Mouse (Mus musculus) ovary, adult 18-20 months (tissue): ENCODE measurements around the gene Bbip1.

ENCODE experiments used
- DNase-seq: peaks from one replicate; pipeline ENCODE4 v3.0.0; 2022; ENCODE audit warnings: low spot score, mixed read lengths

The Bbip1 gene

DNA sequence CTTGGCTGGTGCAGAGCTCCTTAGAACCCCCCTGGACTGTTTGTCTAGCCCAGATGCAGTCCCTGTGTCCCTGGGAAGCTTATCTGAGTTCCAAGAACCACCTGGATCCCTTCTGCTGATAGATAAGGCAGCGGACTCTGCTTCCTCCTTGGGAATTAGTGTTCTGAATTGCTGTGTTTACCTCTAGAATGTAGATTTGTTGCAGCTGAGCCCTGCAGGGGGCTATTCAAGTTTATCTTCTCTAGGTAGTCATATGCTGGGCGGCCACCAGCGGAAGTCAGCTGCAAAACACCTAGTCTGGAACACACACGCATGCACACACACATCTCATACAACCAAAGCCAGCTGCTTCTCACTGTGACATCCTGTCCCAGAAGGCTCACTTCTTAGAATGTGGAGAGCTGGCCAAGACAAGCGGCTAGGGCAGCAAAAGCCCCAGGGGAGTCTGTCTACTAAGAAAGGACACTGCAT lies 53.6 kb downstream of the Bbip1 start:
- no peak for DNase-seq

GRCm38 (mm10) chr19:53890274-53890673 lies 54.2 kb downstream of the Bbip1 start:
- no peak for DNase-seq

DNA sequence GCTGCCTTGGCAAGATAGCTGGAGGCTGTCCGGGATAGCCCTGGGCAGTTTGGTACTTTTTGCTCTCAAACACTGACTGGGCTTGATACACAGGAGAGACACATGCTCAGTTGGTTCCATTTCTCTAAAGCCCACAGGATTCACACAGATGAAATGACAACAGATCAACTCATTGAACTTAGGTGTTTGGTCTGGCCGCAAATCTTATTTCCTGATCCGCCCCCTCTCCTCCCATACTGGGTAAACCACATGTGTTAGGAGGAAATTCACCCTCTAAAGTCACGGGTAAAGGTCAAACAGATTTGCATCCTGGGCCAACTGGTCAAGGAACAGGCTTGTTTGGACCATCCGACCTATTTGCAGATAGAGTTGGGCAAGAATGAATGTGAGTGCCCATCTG lies 54.9 kb downstream of the Bbip1 start:
- DNase-seq: no peak

- no peak for DNase-seq
These were observed 56.1 kb downstream of the Bbip1 start for GRCm38 (mm10) chr19:53888331-53888730.

GRCm38 (mm10) chr19:53887822-53888221 lies 56.6 kb downstream of the Bbip1 start:
- no peak for DNase-seq

- DNase-seq: no peak
These were observed 57.7 kb downstream of the Bbip1 start for GRCm38 (mm10) chr19:53886576-53887370.

GRCm38 (mm10) chr19:53885450-53885849 lies 59.0 kb downstream of the Bbip1 start:
- DNase-seq: no peak

- no peak for DNase-seq
These were observed 62.6 kb downstream of the Bbip1 start for GRCm38 (mm10) chr19:53881786-53882185.

- DNase-seq: no peak
These were observed 64.0 kb downstream of the Bbip1 start for GRCm38 (mm10) chr19:53880460-53880859.
